Mouse (Mus musculus) Muller cell, postnatal 12 days (primary cell): Measurements from ENCODE around the gene Fosl2.

ENCODE experiments used
- DNase-seq: peaks from one replicate; pipeline ENCODE4 v3.0.0-alpha.2; 2015; ENCODE audit errors: inconsistent ontology term

Fosl2 gene

DNA sequence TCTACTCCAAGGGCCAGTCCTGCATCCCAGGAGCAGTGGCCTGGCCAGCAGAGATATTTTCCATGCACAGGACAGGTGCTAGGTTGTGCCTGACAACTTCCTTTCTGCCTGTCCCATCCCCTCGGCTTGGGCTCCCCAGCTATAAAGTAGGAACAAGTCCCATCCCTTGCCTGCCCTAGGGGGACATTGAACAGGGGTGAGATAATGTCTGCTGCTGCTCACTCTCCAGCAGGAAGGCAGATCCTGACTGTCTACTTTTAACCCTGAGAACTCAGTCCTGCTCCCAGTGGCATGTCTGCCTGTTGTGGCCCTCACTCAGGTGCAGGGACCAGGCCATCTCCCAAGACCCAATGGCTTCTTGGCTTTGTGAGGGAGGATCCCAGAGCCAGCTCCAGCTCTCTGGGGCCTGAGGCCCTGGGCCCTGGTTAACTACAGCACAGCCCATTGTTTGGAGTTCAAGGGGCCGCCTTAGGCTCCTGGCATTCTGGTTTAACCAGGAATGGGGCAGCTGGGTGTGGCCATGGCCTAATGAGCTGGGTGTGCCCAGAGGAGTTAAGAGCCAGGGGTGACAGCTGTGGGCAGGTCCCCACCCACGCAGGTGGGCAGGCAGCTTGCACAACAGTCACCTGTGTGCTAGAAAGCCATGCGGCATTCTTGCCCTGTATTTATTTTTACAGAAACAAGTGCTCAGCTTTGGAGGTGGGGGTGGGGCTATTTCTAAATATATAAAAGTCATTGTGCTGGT, 47.5 kb downstream of the Fosl2 start:
- DNase-seq = no peak

DNA sequence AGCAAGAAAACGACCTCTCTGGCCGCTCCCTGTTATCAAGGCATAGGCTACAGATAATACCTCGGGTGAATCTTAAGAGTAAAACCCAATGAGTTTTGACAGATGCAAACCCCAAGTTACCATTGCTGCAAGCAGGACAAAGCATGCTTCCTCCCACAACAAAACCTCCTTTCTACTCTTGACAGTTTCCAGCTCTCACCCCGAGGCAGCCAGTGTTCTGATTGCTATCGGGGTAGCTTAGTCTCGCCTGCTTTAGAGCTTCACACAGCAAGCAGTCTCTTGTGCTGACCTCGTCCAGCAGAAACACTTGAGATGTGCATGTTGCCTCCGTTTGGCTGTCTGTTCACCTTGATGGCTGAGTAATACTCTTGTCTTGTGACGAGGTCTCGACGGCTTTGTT, 52.1 kb downstream of the Fosl2 start:
- DNase-seq = peak; percentile 11

DNA sequence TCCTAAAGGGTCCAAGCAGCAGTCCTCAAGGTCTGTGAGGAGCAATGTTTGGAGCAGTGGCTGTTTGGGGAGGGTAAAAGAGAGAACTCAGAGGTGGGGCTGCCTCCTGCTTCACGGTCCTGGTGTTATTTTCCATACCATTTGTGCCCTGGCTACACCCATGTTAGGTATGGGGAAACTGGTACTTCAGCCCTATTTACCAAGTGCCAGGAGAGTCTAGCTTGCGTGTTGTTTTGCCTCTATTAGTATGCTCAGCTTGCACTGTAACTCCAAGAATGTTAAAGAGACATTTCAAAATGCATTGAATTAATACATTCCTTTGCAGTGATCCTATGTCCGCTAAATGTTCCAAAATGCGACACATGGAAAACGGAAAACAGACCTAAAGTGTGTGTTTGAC, 55.7 kb downstream of the Fosl2 start:
- no peak for DNase-seq

- peak; percentile 90 for DNase-seq
Observed at GRCm38 (mm10) chr5:32192016-32192845, 56.6 kb downstream of the Fosl2 start.

GRCm38 (mm10) chr5:32194236-32194635, 58.6 kb downstream of the Fosl2 start:
- no peak for DNase-seq

GRCm38 (mm10) chr5:32195857-32196609, 60.4 kb downstream of the Fosl2 start:
- DNase-seq = peak; percentile 79

DNA sequence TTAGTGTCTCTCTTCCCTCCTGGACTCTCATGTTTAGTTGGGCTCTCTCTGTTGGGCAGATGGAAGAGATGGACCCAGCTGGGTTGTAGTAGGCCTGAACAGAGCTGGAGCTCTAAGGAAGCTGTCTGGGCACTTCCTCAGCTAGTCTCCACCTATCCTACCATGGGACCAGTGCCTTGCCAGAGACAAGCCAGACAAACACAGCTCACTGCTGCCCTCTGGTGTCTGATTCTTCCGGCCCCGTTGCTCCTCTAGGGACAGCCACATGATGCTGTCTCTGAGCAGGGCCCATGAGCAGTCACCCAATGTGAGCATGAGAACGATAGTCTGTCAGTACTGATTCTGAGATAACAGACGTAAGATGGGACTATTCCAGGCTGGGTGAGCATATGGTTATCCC, 62.1 kb downstream of the Fosl2 start:
- DNase-seq = peak; percentile 83

- no peak for DNase-seq
Observed at GRCm38 (mm10) chr5:32199136-32199535, 63.5 kb downstream of the Fosl2 start.

- no peak for DNase-seq
Observed at GRCm38 (mm10) chr5:32199594-32199993, 64.0 kb downstream of the Fosl2 start.

GRCm38 (mm10) chr5:32204653-32205052, 69.1 kb downstream of the Fosl2 start:
- no peak for DNase-seq

DNA sequence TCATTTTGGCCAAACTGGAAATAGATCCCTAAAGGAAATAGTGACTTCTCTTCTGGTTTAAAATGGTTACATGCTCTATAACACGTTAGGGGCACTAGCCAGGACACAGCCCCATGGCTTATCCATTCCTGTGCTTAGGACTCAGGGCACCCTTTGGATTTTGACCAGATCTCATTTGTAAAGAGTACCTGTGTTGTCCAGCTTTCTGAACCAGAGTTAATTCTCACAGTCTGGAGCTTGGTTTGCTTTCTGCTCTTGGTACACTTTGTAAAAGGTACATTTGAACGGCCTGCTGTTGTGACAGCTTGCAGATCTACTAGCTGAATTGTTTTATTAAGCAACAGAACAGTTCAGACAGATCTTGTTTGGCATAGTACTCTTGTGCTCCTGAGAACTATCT, 71.1 kb downstream of the Fosl2 start:
- no peak for DNase-seq
